Mouse (Mus musculus) heart, postnatal 0 days (tissue): ENCODE data around the gene Bptf.

Experiments
- CTCF ChIP-seq: IDR thresholded peaks from 2 replicates; pipeline ENCODE4 v1.5.1; 2016; ENCODE audit warnings: antibody characterized with exemption, control low read depth, low read depth
- EP300 ChIP-seq: IDR thresholded peaks from 2 replicates; pipeline ENCODE4 v1.6.1; 2016; ENCODE audit warnings: antibody characterized with exemption, low read depth

DNA sequence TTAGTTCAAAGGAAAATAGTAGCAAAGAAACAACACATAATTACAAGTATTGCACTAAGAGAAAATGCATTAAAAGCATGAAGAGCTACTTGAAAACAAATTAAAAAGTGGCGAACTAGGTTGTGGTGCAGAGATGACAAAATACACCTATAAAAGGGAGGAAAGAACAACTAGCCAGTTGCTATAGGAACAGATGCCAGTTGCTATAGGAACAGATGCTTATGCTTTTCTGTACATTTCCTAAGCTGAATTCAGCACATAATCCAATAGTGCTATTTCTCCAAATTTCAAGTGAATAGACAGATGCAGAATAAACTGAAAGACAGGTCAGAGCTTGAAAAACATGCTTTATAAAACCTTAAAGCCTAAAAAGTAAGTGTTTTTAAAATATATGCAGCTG, 67.3 kb downstream of the Bptf start:
- TF ChIP-seq CTCF (no peak), EP300 (no peak)
